Mouse (Mus musculus) frontal cortex, postnatal 14 days (tissue): ENCODE results near the gene Cox6b2.

Experiments
- DNase-seq, 2 experiments: peaks; one replicate each; pipeline ENCODE4 v3.0.0; 2022; ENCODE audit warnings: low spot score in 2 of 2

The Cox6b2 gene

GRCm38 (mm10) chr7:4764946-4765710, 12.2 kb upstream of the Cox6b2 start:
- DNase-seq = no peak

GRCm38 (mm10) chr7:4759670-4760069, 6.8 kb upstream of the Cox6b2 start:
- no peak for DNase-seq

GRCm38 (mm10) chr7:4751971-4752820, 698 bp downstream of the Cox6b2 start:
- no peak for DNase-seq

GRCm38 (mm10) chr7:4749169-4749568, 3.7 kb downstream of the Cox6b2 start:
- DNase-seq = no peak

- no peak for DNase-seq
Measured at GRCm38 (mm10) chr7:4748321-4748720, 4.6 kb downstream of the Cox6b2 start.

- DNase-seq = no peak
Measured at GRCm38 (mm10) chr7:4747156-4747899, 5.6 kb downstream of the Cox6b2 start.

GRCm38 (mm10) chr7:4746326-4746980, 6.4 kb downstream of the Cox6b2 start:
- no peak for DNase-seq

- DNase-seq = no peak
Measured at GRCm38 (mm10) chr7:4744886-4745285, 8.0 kb downstream of the Cox6b2 start.

GRCm38 (mm10) chr7:4743354-4743753, 9.5 kb downstream of the Cox6b2 start:
- DNase-seq = no peak

GRCm38 (mm10) chr7:4742482-4742819, 10.4 kb downstream of the Cox6b2 start:
- DNase-seq = no peak

GRCm38 (mm10) chr7:4741672-4742481, 11.0 kb downstream of the Cox6b2 start:
- no peak for DNase-seq

GRCm38 (mm10) chr7:4741151-4741550, 11.7 kb downstream of the Cox6b2 start:
- peak in 1 of 2 experiments; percentile 23 for DNase-seq

- no peak for DNase-seq
Measured at GRCm38 (mm10) chr7:4740309-4740727, 12.6 kb downstream of the Cox6b2 start.

GRCm38 (mm10) chr7:4739544-4740275, 13.2 kb downstream of the Cox6b2 start, which contains the start of gene Kmt5c:
Gene Kmt5c (plus strand): TSS chr7:4740115.
- DNase-seq = peak; percentile 97 to 99

GRCm38 (mm10) chr7:4739041-4739543, 13.8 kb downstream of the Cox6b2 start:
- DNase-seq = no peak

- no peak for DNase-seq
Measured at GRCm38 (mm10) chr7:4732968-4733392, 19.9 kb downstream of the Cox6b2 start.

GRCm38 (mm10) chr7:4731090-4731489, 21.8 kb downstream of the Cox6b2 start:
- DNase-seq = no peak

- no peak for DNase-seq
Measured at GRCm38 (mm10) chr7:4725169-4725568, 27.7 kb downstream of the Cox6b2 start, which contains the start of gene Tmem150b. Gene Tmem150b (minus strand): TSS chr7:4725249.

- DNase-seq = no peak
Measured at GRCm38 (mm10) chr7:4724359-4724758, 28.5 kb downstream of the Cox6b2 start.

GRCm38 (mm10) chr7:4723508-4723907, 29.4 kb downstream of the Cox6b2 start:
- no peak for DNase-seq
